Mouse (Mus musculus): ENCODE results near the gene Eif4b.

The Eif4b gene

DNA sequence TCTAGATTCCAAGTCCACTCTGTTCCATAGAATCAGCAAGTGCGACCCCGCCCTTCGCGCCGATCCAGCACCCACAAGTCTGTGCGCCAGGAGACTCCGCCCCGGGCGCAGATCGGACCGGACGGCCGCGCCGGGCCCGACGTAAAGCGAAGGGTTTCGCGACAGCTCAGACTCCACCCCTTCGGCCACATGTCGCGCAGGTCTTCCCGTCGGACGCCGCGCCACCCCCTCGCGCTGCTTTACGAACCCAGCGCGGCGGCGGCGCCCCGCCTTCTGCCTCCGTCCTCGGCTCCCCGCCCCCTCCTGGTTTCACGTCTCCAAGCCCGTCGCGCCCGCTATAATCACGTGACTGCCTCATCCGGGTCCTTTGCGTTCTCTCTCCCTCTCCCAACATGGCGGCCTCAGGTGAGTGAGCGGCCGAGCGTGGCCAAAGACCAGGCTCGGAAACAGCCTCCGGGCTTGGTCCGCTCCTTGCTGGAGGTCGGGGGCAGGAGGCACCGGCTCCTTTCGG is at the start of gene Eif4b:
Eif4b (plus strand) TSS at position 215 of the 511 bp plus-strand sequence.
- DNase-seq (ENCODE audit: low spot score), result peak; percentile 97

GRCm38 (mm10) chr15:102023888-102024287 is 49.7 kb upstream of the Eif4b start:
- DNase-seq (ENCODE audit: low spot score), result no peak

- DNase-seq (ENCODE audit: low spot score), result no peak
These were observed 48.3 kb upstream of the Eif4b start for GRCm38 (mm10) chr15:102025136-102025872.

DNA sequence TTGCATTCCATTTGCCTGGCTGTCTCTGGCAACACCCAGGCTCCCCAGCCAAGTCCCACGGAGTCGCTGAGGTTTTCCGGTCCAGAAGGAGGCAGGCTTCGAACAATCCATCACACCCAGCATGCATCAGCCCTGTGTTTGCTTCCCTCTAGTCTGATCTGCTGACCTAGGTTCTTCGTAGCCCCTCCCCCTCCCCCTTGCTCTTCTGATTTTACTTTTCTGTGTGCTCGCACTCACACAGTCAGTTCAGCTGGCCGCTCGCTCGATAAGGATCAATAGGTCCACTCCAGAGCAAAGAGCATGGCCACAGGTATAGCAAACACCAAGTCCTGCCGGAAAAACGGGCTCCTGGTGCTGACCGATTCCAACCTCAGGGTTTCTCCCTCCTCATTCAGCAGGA is 47.1 kb upstream of the Eif4b start:
- DNase-seq (ENCODE audit: low spot score), result no peak

DNA sequence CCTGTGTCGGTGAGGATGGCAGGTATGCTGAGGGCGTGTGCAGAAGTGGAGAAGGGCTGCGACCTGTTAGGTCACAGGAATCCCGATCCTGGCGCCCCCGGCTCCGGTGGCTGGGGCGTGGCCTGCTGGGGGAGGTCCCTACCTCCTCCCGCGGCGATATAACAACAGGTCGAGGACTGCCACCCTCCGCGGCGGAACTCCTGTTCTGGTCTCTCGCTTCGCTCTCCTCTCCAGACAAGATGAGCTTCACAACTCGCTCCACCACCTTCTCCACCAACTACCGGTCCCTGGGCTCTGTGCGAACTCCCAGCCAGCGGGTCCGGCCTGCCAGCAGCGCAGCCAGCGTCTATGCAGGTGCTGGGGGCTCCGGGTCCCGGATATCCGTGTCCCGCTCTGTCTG is 45.5 kb upstream of the Eif4b start, which contains the start of gene Krt18:
Krt18 (plus strand) TSS at position 141 of the 400 bp plus-strand sequence.
- no peak for DNase-seq (ENCODE audit: low spot score)

- DNase-seq (ENCODE audit: low spot score), result no peak
These were observed 39.2 kb upstream of the Eif4b start for GRCm38 (mm10) chr15:102034121-102035053.

GRCm38 (mm10) chr15:102040277-102040676 is 33.3 kb upstream of the Eif4b start:
- DNase-seq (ENCODE audit: low spot score), result no peak

DNA sequence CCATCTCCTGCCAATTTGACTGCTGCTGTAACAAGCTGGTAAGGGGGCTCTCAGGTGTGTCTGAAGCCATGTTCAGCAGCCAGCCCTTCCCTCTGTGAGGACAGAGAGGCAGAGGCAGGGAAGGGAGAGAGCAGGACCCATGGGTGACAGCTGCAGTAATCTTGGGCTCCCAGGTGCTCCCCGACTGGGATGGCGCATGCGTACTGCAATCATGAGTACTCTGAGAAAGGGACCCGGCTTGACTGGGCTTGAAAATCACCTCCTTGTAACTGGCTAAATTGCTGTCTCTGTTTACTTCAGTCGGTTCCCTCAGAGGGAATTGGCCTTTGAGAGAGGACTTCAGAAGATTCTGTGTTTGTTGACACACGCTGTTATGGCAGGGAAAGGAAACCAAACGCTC is 31.6 kb upstream of the Eif4b start:
- no peak for DNase-seq (ENCODE audit: low spot score)

GRCm38 (mm10) chr15:102044745-102045144 is 28.8 kb upstream of the Eif4b start:
- DNase-seq (ENCODE audit: low spot score), result no peak

- DNase-seq (ENCODE audit: low spot score), result no peak
These were observed 27.9 kb upstream of the Eif4b start for GRCm38 (mm10) chr15:102045691-102046090.

GRCm38 (mm10) chr15:102048006-102048405 is 25.6 kb upstream of the Eif4b start:
- DNase-seq (ENCODE audit: low spot score), result no peak

DNA sequence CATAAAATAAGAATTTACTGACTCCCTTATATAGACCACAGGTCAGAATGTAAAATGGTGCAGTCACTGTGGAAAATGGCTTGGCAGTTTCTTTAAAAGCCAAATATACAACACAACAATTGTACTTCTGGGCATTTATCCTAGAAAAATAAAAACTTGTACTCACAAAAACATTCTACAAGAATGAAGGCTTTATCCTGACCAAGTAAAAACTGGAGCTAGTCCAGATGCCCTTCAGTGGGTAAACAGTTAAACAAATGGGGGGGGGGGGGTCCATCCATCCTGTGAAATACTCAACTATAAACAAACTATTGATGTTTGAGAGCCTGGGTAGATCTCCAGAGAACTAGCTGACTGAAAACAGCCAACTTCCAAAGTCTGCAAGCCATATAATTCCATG is 23.7 kb upstream of the Eif4b start:
- DNase-seq (ENCODE audit: low spot score), result no peak

- DNase-seq (ENCODE audit: low spot score), result no peak
These were observed 21.5 kb upstream of the Eif4b start for GRCm38 (mm10) chr15:102051920-102052683.

DNA sequence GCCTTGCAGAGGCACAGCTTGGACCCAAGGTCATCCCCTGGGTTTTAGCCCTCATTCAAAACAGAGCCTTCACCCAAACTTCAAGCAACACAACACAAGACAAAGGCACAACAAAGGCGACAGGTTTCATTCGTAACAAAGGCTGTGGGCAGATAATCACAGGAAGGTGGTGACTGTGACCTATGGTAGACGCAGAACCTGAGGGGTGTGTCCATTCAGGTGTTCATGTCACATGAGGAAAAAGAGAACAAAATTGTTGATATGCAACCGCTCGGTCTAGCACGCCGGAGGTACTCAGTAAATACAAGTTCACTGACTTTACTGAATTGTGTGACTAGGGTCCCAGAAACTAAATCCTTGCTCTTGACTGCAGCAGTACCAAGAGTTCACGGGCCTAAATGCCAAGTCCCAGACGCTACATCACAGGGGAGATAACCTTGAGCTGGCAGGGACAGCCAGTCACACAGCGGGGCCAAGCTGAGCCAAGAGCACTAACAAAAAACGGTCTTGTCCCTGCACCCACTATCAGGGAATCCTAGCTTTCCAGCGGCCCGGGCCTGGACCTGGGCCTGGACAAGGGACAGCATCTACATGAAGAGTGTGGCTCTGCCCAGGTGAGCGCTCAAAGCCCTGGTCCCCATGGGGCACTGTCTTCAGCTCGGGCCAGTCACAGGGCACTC is 16.9 kb upstream of the Eif4b start:
- no peak for DNase-seq (ENCODE audit: low spot score)

- peak; percentile 77 for DNase-seq (ENCODE audit: low spot score)
These were observed 7.8 kb upstream of the Eif4b start for GRCm38 (mm10) chr15:102065661-102066325.

GRCm38 (mm10) chr15:102070476-102071467 is 2.8 kb upstream of the Eif4b start:
- no peak for DNase-seq (ENCODE audit: low spot score)

GRCm38 (mm10) chr15:102072963-102073558 is 512 bp upstream of the Eif4b start:
- no peak for DNase-seq (ENCODE audit: low spot score)

- peak; percentile 37 for DNase-seq (ENCODE audit: low spot score)
These were observed 628 bp downstream of the Eif4b start for GRCm38 (mm10) chr15:102074070-102074731.

Data from spleen, adult 12 weeks (tissue).